Mouse (Mus musculus) adrenal gland, postnatal 25 days (tissue): ENCODE results near the gene Stx17. TPM values are rescaled to one million over a fixed set of nuclear protein-coding genes. Genes with fewer than 3 reads are reported as not detected.

Source experiments
- DNase-seq: peaks from one replicate; pipeline ENCODE4 v3.0.0; 2021; ENCODE audit warnings: mixed read lengths
- long read RNA-seq: library from polyadenylated mRNA; stranded (forward); transcript quantifications from one replicate; pipeline ENCODE4 v2.0.0, GENCODE M21; 2021
- total RNA-seq: library from RNA; stranded (reverse); gene quantifications from 2 replicates; pipeline ENCODE4 v1.2.3, GENCODE M21; 2021

Gene Stx17
- 43.5 and 73.9 TPM in 2 replicates for total RNA-seq
- long read RNA-seq, full-length matches to known transcripts = 15 of 35 reads
- long read RNA-seq, partial matches to known transcripts = 1 of 35 reads
- long read RNA-seq, other reads (novel, unspliced or antisense) = 19 of 35 reads

- peak; percentile 91 for DNase-seq
These were observed at the start of gene Stx17 for GRCm38 (mm10) chr4:48124773-48125469. Gene Stx17, plus strand, starts transcription at chr4:48124915.

- peak; percentile 31 for DNase-seq
These were observed 47.8 kb upstream of the Stx17 start for GRCm38 (mm10) chr4:48076693-48077471.

- DNase-seq = no peak
These were observed 46.5 kb upstream of the Stx17 start for GRCm38 (mm10) chr4:48078213-48078612.

- DNase-seq = no peak
These were observed 45.3 kb upstream of the Stx17 start for GRCm38 (mm10) chr4:48079285-48080039.

- no peak for DNase-seq
These were observed 41.3 kb upstream of the Stx17 start for GRCm38 (mm10) chr4:48083452-48083851.

GRCm38 (mm10) chr4:48086609-48087008 is 38.1 kb upstream of the Stx17 start:
- DNase-seq = no peak

GRCm38 (mm10) chr4:48087497-48087896 is 37.2 kb upstream of the Stx17 start:
- DNase-seq = no peak

- DNase-seq = no peak
These were observed 31.5 kb upstream of the Stx17 start for GRCm38 (mm10) chr4:48093221-48093620.

GRCm38 (mm10) chr4:48100217-48100616 is 24.5 kb upstream of the Stx17 start:
- DNase-seq = no peak

GRCm38 (mm10) chr4:48101981-48102380 is 22.7 kb upstream of the Stx17 start:
- DNase-seq = no peak

- DNase-seq = no peak
These were observed 19.3 kb upstream of the Stx17 start for GRCm38 (mm10) chr4:48105387-48105786.

- DNase-seq = peak; percentile 20
These were observed 17.6 kb upstream of the Stx17 start for GRCm38 (mm10) chr4:48107086-48107485.

- DNase-seq = no peak
These were observed 16.1 kb upstream of the Stx17 start for GRCm38 (mm10) chr4:48108591-48108990.

GRCm38 (mm10) chr4:48110331-48110730 is 14.4 kb upstream of the Stx17 start:
- no peak for DNase-seq

- peak; percentile 58 for DNase-seq
These were observed 8.5 kb upstream of the Stx17 start for GRCm38 (mm10) chr4:48116191-48116590.

- peak; percentile 41 for DNase-seq
These were observed 321 bp upstream of the Stx17 start for GRCm38 (mm10) chr4:48124416-48124772.

GRCm38 (mm10) chr4:48130314-48130713 is 5.6 kb downstream of the Stx17 start:
- DNase-seq = no peak

GRCm38 (mm10) chr4:48131606-48132005 is 6.9 kb downstream of the Stx17 start:
- DNase-seq = no peak

- DNase-seq = no peak
These were observed 8.0 kb downstream of the Stx17 start for GRCm38 (mm10) chr4:48132721-48133120.

GRCm38 (mm10) chr4:48149492-48149891 is 24.8 kb downstream of the Stx17 start:
- no peak for DNase-seq

- no peak for DNase-seq
These were observed 28.5 kb downstream of the Stx17 start for GRCm38 (mm10) chr4:48153229-48153628.

- DNase-seq = no peak
These were observed 31.1 kb downstream of the Stx17 start for GRCm38 (mm10) chr4:48155864-48156263.

- no peak for DNase-seq
These were observed 35.7 kb downstream of the Stx17 start for GRCm38 (mm10) chr4:48160386-48160785.
